Mouse (Mus musculus) liver, postnatal 0 days (tissue): ENCODE results near the gene Zfp989.
"Not testable (repeated sequence)": the region's sequence is repeated elsewhere in the genome, so short reads cannot be mapped to it uniquely, and the experiment has no call there.

ENCODE experiments used
- CTCF ChIP-seq: sonication (generic); IDR thresholded peaks from 2 replicates; pipeline ENCODE4 v1.5.1; 2016; ENCODE audit warnings: antibody characterized with exemption, low read depth
- EP300 ChIP-seq: IDR thresholded peaks from 2 replicates; pipeline ENCODE4 v1.6.1; 2016; ENCODE audit warnings: antibody characterized with exemption, low read depth, mild to moderate bottlenecking

- TF ChIP-seq CTCF, EP300: not testable (repeated sequence)
These were observed 30.1 kb upstream of the Zfp989 start for GRCm38 (mm10) chr4:146941691-146942090.
